Mouse (Mus musculus) embryonic facial prominence, embryonic 15.5 days (tissue): ENCODE measurements around the gene Lrpprc. TPM values are rescaled to one million over a fixed set of nuclear protein-coding genes. Genes with fewer than 3 reads are reported as not detected.

Experiments
- ATAC-seq: fragments of 200-750 bp; cut with Nextera tagmentation; 2 replicates; pipeline ENCODE4 v1.8.0; 2017; ENCODE audit warnings: low read depth, moderate TSS enrichment; ENCODE audit not compliant: insufficient number of reproducible peaks, low FRiP score, low TSS enrichment
- H3K27ac ChIP-seq: fragments of 300-500 bp; sonication (generic); replicated peaks from 2 replicates; pipeline ENCODE4 v1.5.1; 2015; ENCODE audit warnings: mild to moderate bottlenecking, inconsistent platforms
- H3K27me3 ChIP-seq: fragments of 300-500 bp; sonication (generic); 2 replicates; pipeline ENCODE4 v1.6.1; 2015; ENCODE audit warnings: inconsistent platforms
- H3K36me3 ChIP-seq: fragments of 300-500 bp; sonication (generic); 2 replicates; pipeline ENCODE4 v1.6.1; 2015; ENCODE audit warnings: mild to moderate bottlenecking, inconsistent platforms
- H3K4me1 ChIP-seq: fragments of 300-500 bp; sonication (generic); 2 replicates; pipeline ENCODE4 v1.6.1; 2015; ENCODE audit warnings: inconsistent platforms
- H3K4me2 ChIP-seq: fragments of 300-500 bp; sonication (generic); replicated peaks from 2 replicates; pipeline ENCODE4 v1.6.1; 2015; ENCODE audit warnings: mild to moderate bottlenecking, inconsistent platforms
- H3K4me3 ChIP-seq: fragments of 300-500 bp; sonication (generic); replicated peaks from 2 replicates; pipeline ENCODE4 v1.5.1; 2015; ENCODE audit warnings: mild to moderate bottlenecking, inconsistent platforms
- H3K9ac ChIP-seq: fragments of 300-500 bp; sonication (generic); 2 replicates; pipeline ENCODE4 v1.6.1; 2015; ENCODE audit warnings: inconsistent platforms
- H3K9me3 ChIP-seq: fragments of 300-500 bp; sonication (generic); replicated peaks from 2 replicates; pipeline ENCODE4 v1.6.1; 2016; ENCODE audit warnings: inconsistent platforms
- WGBS: fragments of 180-500 bp; shearing (Covaris S2); methylation state at CpG from one replicate; pipeline ENCODE4 v1.1.7; 2015; 5-methylcytosine and 5-hydroxymethylcytosine counted together
- polyA plus RNA-seq: library from polyadenylated mRNA; unstranded; fragments of >200 nt; fragmentation: Nextera tagmentation; extraction: Ambion mirVana; gene quantifications from 2 replicates; pipeline ENCODE4 v1.2.1, GENCODE M21; 2015

The Lrpprc gene
- polyA plus RNA-seq, 1 experiment from 2014 or later = 33.6 TPM

DNA sequence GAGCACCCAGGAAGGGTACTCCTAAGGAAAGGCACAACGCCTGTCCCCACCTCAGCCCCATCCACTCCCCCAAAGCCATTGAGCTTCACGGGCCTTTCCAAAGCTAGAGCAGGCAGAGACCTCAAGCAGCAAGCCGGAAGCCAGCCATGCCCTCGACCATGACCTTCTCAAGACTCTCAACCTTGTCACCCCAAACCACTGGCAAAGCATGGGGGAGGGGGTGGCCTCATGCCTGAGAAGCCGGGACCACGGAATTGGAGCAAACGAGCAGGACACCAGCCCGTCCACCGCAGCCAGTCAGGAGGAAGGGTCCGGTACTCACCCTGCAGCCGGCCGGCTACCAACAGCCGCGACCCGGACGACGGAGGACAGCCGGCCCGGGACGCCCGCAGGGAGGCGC is 546 bp downstream of the Lrpprc start:
- Histone ChIP-seq H3K9me3 (no peaks in the 10 kb centered on the region), H3K27me3 (no peaks in the 10 kb centered on the region), H3K4me2 (peak overlapping the region; percentile 84), H3K4me1 (peaks cover 20% of the 10 kb centered on the region), H3K36me3 (0 out of 2 replicates have a peak, but pooled peaks cover 5% of the 10 kb centered on the region), H3K4me3 (peak overlapping the region; percentile 100), H3K27ac (peak overlapping the region; percentile 86), H3K9ac (peak overlapping the region; percentile 84)
- no peak for ATAC-seq
- under 1% methylated on average over 22 of the region's 22 CpGs for WGBS

DNA sequence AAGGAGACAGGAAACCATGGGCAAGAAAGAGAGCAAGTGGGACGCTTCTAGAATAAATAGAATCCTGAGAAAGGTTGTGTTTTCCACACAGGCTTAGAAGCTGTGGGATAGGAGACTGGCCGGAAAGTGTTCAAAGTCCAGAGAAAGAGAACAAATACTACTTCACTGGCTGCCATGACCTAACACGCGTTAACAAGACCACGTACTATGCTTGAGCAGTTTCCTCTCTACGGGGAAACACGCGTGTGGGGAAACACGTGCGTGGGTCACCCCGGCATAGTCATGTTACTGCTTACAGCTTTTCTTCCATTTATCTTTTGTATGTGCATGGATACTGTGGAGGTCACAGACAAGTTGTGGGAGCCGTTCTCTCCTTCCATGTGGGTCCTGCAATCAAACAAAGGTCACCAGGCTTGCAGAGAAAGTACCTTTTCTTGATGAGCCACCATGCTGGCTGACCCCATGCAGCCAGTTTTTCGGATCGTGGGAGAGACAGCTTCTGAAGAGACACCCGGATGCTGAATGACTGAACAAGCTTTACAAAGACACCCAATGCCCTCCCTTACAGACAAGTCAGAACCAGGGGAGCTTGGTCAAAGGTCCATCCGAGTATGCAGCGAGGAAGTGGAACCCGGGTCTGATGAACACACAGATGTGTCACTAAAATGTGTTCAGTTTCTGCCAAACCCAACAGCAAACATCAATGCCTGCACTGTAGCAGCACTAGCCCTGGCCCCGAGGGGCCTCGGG is 2.0 kb downstream of the Lrpprc start:
- 0 out of 2 replicates have a peak, but pooled peaks cover 5% of the 10 kb centered on the region for H3K36me3 ChIP-seq
- ATAC-seq = no peak
- no peak overlapping the region for H3K9ac ChIP-seq
- no peak overlapping the region for H3K27ac ChIP-seq
- no peak overlapping the region for H3K4me3 ChIP-seq
- 88% methylated on average over 20 of the region's 20 CpGs for WGBS
- H3K4me2 ChIP-seq = no peak overlapping the region
- H3K4me1 ChIP-seq = peaks cover 20% of the 10 kb centered on the region
- H3K9me3 ChIP-seq = no peaks in the 10 kb centered on the region
- H3K27me3 ChIP-seq = no peaks in the 10 kb centered on the region

DNA sequence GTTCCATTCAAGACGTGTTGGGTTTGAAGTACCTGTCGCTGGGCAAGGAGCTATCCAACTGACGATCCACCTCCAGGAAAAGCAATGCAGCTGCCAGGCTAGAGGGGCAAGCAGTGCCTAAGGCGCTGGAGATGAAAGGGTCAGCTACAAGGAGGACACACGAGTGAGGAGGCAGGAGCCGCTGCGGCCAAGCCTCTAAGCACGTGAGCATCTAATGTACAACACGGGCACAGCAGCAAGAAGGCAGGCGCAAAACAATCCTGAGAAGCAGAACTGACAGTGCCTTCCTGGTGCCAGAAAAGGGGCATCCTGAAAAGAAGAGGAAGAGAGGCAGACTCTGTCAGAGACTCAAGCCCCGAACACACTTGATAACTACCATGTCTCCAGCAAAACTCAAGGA is 3.1 kb downstream of the Lrpprc start:
- Histone ChIP-seq H3K4me1 (peaks cover 20% of the 10 kb centered on the region), H3K36me3 (0 out of 2 replicates have a peak, but pooled peaks cover 5% of the 10 kb centered on the region), H3K27me3 (no peaks in the 10 kb centered on the region), H3K4me3 (no peak overlapping the region), H3K9me3 (no peaks in the 10 kb centered on the region), H3K27ac (no peak overlapping the region), H3K4me2 (no peak overlapping the region), H3K9ac (no peak overlapping the region)
- no peak for ATAC-seq
- WGBS = 86% methylated on average over 11 of the region's 11 CpGs

DNA sequence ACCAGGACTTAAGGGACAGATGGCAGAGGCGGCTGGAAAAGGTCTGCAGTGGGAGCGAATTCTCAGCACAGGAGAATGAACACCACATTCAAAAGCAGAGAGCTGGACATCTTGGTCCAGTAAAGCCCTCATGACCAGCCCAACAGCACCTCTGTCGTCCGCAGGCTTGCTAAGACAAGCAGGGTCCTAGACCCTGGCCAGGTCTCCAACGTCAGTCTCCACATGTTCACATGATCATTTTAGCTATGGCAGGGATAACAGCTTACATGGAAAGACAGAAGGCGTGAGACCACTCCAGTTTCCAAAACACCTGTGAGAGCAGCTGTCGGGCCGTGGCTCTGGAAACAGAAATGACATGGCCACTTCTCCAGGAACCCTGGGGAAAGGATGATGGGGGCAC is 3.7 kb downstream of the Lrpprc start:
- Histone ChIP-seq H3K9me3 (no peaks in the 10 kb centered on the region), H3K36me3 (0 out of 2 replicates have a peak, but pooled peaks cover 5% of the 10 kb centered on the region), H3K4me1 (peaks cover 17% of the 10 kb centered on the region), H3K27ac (no peak overlapping the region), H3K27me3 (no peaks in the 10 kb centered on the region), H3K4me2 (no peak overlapping the region), H3K9ac (no peak overlapping the region), H3K4me3 (no peak overlapping the region)
- ATAC-seq = no peak
- 93% methylated on average over 8 of the region's 8 CpGs for WGBS

DNA sequence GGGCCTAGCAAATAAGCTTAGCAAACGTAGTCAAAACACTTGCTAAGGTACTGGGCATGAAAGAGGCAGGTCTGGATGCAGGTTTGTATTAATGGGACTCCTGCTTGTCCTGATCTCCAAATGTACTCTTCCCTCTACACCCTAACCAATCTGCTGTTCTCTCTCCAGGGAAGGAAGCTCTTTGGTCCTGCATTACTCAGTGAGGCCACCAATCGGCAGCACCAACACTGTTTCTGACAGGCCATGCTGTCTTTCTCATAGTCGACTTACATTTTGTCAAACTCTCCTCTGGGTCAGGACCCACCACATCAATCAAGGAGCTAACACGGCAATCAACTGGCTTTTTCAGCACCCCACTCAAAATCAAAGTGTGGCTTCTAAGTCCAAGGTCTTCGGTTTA is 5.4 kb downstream of the Lrpprc start:
- no peak for ATAC-seq
- H3K9me3 ChIP-seq = no peaks in the 10 kb centered on the region
- H3K4me3 ChIP-seq = no peak overlapping the region
- peaks cover 13% of the 10 kb centered on the region; the same call in 1 of the 2 replicates for H3K4me1 ChIP-seq
- H3K36me3 ChIP-seq = 0 out of 2 replicates have a peak, but pooled peaks cover 5% of the 10 kb centered on the region
- H3K27me3 ChIP-seq = no peaks in the 10 kb centered on the region
- H3K9ac ChIP-seq = no peak overlapping the region
- H3K27ac ChIP-seq = no peak overlapping the region
- 80% methylated on average over 5 of the region's 5 CpGs for WGBS
- H3K4me2 ChIP-seq = no peak overlapping the region

DNA sequence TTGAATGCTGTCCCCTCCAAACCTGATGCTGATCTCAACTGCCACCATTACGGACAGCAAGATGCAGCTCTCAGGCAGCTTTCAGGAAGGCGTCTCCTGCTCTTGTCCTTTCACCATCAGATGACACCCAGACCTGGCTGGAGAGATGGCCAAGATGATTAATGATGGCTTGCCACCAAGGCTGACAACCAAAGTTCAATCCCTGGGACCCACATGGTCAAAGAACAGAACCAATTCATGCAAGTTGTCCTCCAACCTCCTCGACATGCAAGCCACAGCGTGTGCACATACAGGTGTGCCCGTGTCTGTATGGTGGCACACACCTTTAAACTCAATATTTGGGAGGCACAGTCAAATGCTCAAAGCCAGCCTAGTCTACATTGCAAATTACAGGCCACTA is 7.1 kb downstream of the Lrpprc start:
- no peaks in the 10 kb centered on the region for H3K9me3 ChIP-seq
- H3K4me1 ChIP-seq = no peaks in the 10 kb centered on the region
- no peak overlapping the region for H3K4me3 ChIP-seq
- 94% methylated on average over 5 of the region's 5 CpGs for WGBS
- ATAC-seq = no peak
- 0 out of 2 replicates have a peak, but pooled peaks cover 5% of the 10 kb centered on the region for H3K36me3 ChIP-seq
- H3K9ac ChIP-seq = no peak overlapping the region
- H3K27me3 ChIP-seq = no peaks in the 10 kb centered on the region
- H3K27ac ChIP-seq = no peak overlapping the region
- no peak overlapping the region for H3K4me2 ChIP-seq

DNA sequence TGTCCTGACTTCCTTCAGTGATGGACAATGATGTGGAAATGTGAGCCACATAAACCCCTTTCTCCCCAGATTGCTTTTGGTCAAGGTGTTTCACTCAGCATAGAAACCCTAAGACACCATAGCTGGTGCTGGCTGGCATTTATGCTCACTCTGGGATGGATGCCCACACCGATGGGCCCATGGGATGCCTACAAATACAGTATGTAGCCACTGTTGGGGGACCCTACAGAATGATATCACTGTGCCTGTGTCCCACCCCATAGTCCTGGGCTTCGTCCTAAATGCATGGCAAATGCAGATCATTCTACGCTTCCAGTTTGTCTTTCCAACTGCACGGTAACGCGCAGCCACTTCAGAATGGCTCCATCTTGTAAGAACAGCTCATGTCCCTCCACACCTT is 10.3 kb downstream of the Lrpprc start:
- Histone ChIP-seq H3K27ac (no peak overlapping the region), H3K4me1 (no peaks in the 10 kb centered on the region), H3K4me2 (no peak overlapping the region), H3K9me3 (no peaks in the 10 kb centered on the region), H3K36me3 (no peaks in the 10 kb centered on the region; the same call in 1 of the 2 replicates), H3K4me3 (no peak overlapping the region), H3K9ac (no peak overlapping the region), H3K27me3 (no peaks in the 10 kb centered on the region)
- ATAC-seq = no peak
- 94% methylated on average over 6 of the region's 6 CpGs for WGBS

DNA sequence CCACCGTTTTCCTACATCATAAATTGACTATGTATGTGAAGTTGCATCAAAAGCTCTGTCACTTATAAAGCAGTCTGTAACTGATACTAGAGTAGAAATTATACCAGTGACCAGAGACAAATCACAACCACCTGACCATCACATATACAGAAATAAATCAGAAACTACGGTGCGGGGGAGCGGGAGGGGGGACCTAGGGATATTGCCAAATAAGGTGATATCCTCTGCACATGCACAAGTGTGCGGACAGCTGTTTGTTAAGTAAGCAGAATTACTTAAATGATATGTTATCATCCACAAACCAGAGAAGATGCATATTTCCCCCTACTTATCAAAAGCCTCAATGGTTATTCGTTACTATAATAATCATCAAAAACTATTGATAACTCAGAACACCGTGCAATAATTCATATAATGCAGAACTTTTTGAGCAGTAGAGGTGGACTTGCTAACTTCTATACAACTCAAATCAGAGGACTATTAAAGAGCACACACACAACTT is 12.1 kb downstream of the Lrpprc start:
- no peaks in the 10 kb centered on the region for H3K9me3 ChIP-seq
- 68% methylated on average over 7 of the region's 7 CpGs for WGBS
- no peaks in the 10 kb centered on the region for H3K4me1 ChIP-seq
- H3K9ac ChIP-seq = no peak overlapping the region
- ATAC-seq = no peak
- H3K36me3 ChIP-seq = peaks cover 8% of the 10 kb centered on the region
- no peaks in the 10 kb centered on the region for H3K27me3 ChIP-seq
- H3K4me2 ChIP-seq = no peak overlapping the region
- H3K27ac ChIP-seq = no peak overlapping the region
- H3K4me3 ChIP-seq = no peak overlapping the region

DNA sequence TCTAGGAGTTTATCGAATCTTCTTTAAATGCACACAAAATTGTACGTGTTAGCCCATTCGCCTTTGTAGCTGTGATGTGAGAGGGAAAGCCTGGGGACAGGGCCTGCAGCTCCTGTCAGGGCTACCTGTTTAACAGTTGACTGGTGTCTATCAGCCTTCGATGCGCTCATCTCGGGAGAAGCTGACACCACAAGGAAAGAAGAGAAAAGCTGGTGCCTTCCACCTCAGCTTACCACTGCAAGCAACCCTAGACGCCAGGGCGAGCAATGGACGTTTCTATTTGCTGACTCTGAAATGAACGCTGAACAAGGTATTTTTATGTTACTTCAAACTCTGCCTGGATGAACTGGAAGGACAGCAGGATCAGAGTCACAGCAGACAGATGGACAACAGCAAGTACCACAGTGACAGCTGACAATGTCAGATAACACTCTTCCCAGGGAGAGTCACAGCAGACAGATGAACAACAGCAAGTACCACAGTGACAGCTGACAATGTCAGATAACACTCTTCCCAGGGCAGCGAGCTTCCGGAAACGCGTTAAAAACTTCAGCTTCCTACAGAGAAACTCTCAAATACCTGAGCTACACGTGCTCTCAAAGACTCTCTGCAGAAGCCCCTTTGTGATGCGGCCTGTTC is 14.1 kb downstream of the Lrpprc start:
- 88% methylated on average over 16 of the region's 16 CpGs for WGBS
- ATAC-seq = no peak

DNA sequence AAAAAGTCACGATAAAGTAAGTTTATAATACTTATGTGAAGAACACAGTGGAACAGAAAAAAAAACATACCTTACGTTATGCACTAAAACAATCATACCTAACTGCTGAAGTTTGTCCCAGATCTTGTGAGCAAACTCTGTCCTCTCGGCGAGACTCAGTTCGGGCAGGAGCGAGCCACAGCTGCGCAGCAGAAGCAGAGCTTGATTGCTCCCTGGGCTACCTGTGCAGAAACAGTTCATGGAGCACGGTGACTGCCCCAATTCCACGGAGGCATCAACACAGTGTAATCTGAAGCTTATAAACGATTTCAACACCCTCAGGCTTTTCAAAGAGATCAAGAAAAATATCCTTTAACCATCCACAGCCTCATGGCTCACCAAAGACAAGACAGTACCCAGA is 15.3 kb downstream of the Lrpprc start:
- Histone ChIP-seq H3K9ac (no peak overlapping the region), H3K27ac (no peak overlapping the region), H3K4me2 (no peak overlapping the region), H3K9me3 (no peaks in the 10 kb centered on the region), H3K4me3 (no peak overlapping the region), H3K4me1 (no peaks in the 10 kb centered on the region), H3K27me3 (no peaks in the 10 kb centered on the region), H3K36me3 (peaks cover 10% of the 10 kb centered on the region)
- ATAC-seq = no peak
- WGBS = 86% methylated on average over 10 of the region's 10 CpGs

More for the DNA sequence above, 14.1 kb downstream of the Lrpprc start:
- Histone ChIP-seq H3K4me2 (no peak overlapping the region), H3K27me3 (no peaks in the 10 kb centered on the region), H3K36me3 (peaks cover 8% of the 10 kb centered on the region), H3K9me3 (no peaks in the 10 kb centered on the region), H3K9ac (no peak overlapping the region), H3K27ac (no peak overlapping the region), H3K4me1 (no peaks in the 10 kb centered on the region), H3K4me3 (no peak overlapping the region)

DNA sequence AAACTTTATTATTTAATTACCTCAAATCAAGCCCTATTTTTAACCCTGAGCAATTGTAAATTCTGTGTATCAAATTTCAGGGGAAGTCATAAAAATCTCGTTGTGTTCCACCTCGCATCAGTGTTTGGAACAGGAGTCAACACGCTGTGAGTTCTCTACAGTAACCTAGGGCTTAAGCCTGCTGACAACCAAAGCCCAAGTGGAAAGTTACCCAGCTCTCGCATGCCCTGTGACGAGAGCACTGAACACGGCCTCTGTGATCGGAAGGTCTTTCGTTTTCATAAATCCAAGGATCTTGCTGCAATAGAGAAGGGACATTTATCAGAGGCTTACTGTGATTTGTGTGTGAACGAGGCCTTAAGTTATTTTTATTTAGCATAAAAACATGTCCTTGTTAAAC is 18.7 kb downstream of the Lrpprc start:
- Histone ChIP-seq H3K27ac (no peak overlapping the region), H3K4me3 (no peak overlapping the region), H3K9me3 (no peaks in the 10 kb centered on the region), H3K27me3 (no peaks in the 10 kb centered on the region), H3K4me2 (no peak overlapping the region), H3K9ac (no peak overlapping the region), H3K4me1 (no peaks in the 10 kb centered on the region), H3K36me3 (peaks cover 30% of the 10 kb centered on the region)
- 79% methylated on average over 9 of the region's 9 CpGs for WGBS
- no peak for ATAC-seq
